Mouse (Mus musculus) olfactory bulb, adult 2 months (tissue): ENCODE measurements around the gene Bdkrb2. TPM values are rescaled to one million over a fixed set of nuclear protein-coding genes. Genes with fewer than 3 reads are reported as not detected.

Experiments
- H3K27ac ChIP-seq: fragments of 200-500 bp; 2 replicates; pipeline ENCODE4 v1.5.1; 2012; ENCODE audit warnings: low read depth, low read length; ENCODE audit not compliant: insufficient read depth
- H3K4me1 ChIP-seq: fragments of 200-500 bp; 2 replicates; pipeline ENCODE4 v1.6.1; 2012; ENCODE audit warnings: low read length; ENCODE audit not compliant: control insufficient read depth, insufficient read depth
- H3K4me3 ChIP-seq: fragments of 200-500 bp; 2 replicates; pipeline ENCODE4 v1.5.1; 2012; ENCODE audit warnings: mild to moderate bottlenecking, low read depth, low read length, moderate library complexity; ENCODE audit not compliant: insufficient read depth
- CTCF ChIP-seq: fragments of 200-500 bp; IDR thresholded peaks from 2 replicates; pipeline ENCODE4 v1.5.1; 2012; ENCODE audit warnings: low read depth, mild to moderate bottlenecking, low read length, moderate library complexity; ENCODE audit not compliant: insufficient read depth
- POLR2A ChIP-seq: fragments of 200-500 bp; IDR thresholded peaks from 2 replicates; pipeline ENCODE4 v1.6.1; 2012; ENCODE audit warnings: mild to moderate bottlenecking, low read depth, low read length, moderate library complexity; ENCODE audit not compliant: insufficient read depth
- WGBS: fragments of 180-500 bp; shearing (Covaris S2); methylation state at CpG from one replicate; pipeline ENCODE4 v1.1.7; 2018; 5-methylcytosine and 5-hydroxymethylcytosine counted together
- polyA plus RNA-seq: library from polyadenylated mRNA; stranded (reverse); fragments of >200 nt; gene quantifications from 2 replicates; pipeline ENCODE4 v1.2.4, GENCODE M21; 2012; ENCODE audit warnings: low replicate concordance; ENCODE audit not compliant: missing spikeins, insufficient read depth, insufficient read length

Gene Bdkrb2
- polyA plus RNA-seq, 1 experiment = not detected

- Histone ChIP-seq H3K4me1 (no peaks in the 10 kb centered on the region), H3K4me3 (no peak overlapping the region), H3K27ac (no peak overlapping the region)
- 65% methylated on average over 3 of the region's 3 CpGs for WGBS
- no peak for TF ChIP-seq POLR2A
- TF ChIP-seq CTCF = no peak
Measured at GRCm38 (mm10) chr12:105571867-105572266, 8.8 kb downstream of the Bdkrb2 start.

GRCm38 (mm10) chr12:105572622-105573021 is 9.6 kb downstream of the Bdkrb2 start:
- Histone ChIP-seq H3K4me3 (no peak overlapping the region), H3K4me1 (no peaks in the 10 kb centered on the region), H3K27ac (no peak overlapping the region)
- no peak for TF ChIP-seq CTCF
- 91% methylated on average over 2 of the region's 2 CpGs for WGBS

GRCm38 (mm10) chr12:105574356-105574755 is 11.3 kb downstream of the Bdkrb2 start:
- WGBS = 90% methylated on average over 4 of the region's 4 CpGs
- no peak overlapping the region for H3K4me3 ChIP-seq
- H3K27ac ChIP-seq = no peak overlapping the region
- no peak for TF ChIP-seq POLR2A
- TF ChIP-seq CTCF = no peak
- no peaks in the 10 kb centered on the region for H3K4me1 ChIP-seq

- Histone ChIP-seq H3K27ac (no peak overlapping the region), H3K4me3 (no peak overlapping the region), H3K4me1 (peaks cover 18% of the 10 kb centered on the region)
- WGBS = 80% methylated on average over 17 of the region's 17 CpGs
- TF ChIP-seq CTCF (no peak), POLR2A (no peak)
Measured at GRCm38 (mm10) chr12:105580490-105580889, 17.5 kb downstream of the Bdkrb2 start.

- no peak overlapping the region for H3K4me3 ChIP-seq
- H3K4me1 ChIP-seq = peaks cover 28% of the 10 kb centered on the region
- TF ChIP-seq CTCF = no peak
- TF ChIP-seq POLR2A = no peak
- 85% methylated on average over 9 of the region's 9 CpGs for WGBS
- no peak overlapping the region for H3K27ac ChIP-seq
Measured at GRCm38 (mm10) chr12:105582486-105582885, 19.5 kb downstream of the Bdkrb2 start.

- H3K4me1 ChIP-seq = peaks cover 28% of the 10 kb centered on the region
- no peak overlapping the region for H3K27ac ChIP-seq
- TF ChIP-seq POLR2A (no peak), CTCF (no peak)
- no peak overlapping the region for H3K4me3 ChIP-seq
- 27% methylated on average over 2 of the region's 2 CpGs for WGBS
Measured at GRCm38 (mm10) chr12:105583484-105583883, 20.5 kb downstream of the Bdkrb2 start.

GRCm38 (mm10) chr12:105584851-105585250 is 21.8 kb downstream of the Bdkrb2 start:
- TF ChIP-seq POLR2A = no peak
- peak; percentile 65; the same call in 1 of the 2 replicates for TF ChIP-seq CTCF
- Histone ChIP-seq H3K4me3 (no peak overlapping the region), H3K27ac (no peak overlapping the region; the same call in 1 of the 2 replicates), H3K4me1 (peaks cover 25% of the 10 kb centered on the region)
- WGBS = 33% methylated on average over 12 of the region's 12 CpGs

GRCm38 (mm10) chr12:105587526-105587925 is 24.5 kb downstream of the Bdkrb2 start:
- peaks cover 24% of the 10 kb centered on the region for H3K4me1 ChIP-seq
- WGBS = 80% methylated on average over 8 of the region's 8 CpGs
- no peak overlapping the region for H3K4me3 ChIP-seq
- TF ChIP-seq CTCF (no peak), POLR2A (no peak)
- H3K27ac ChIP-seq = no peak overlapping the region

- H3K4me1 ChIP-seq = peaks cover 9% of the 10 kb centered on the region
- H3K4me3 ChIP-seq = no peak overlapping the region
- WGBS = 83% methylated on average over 7 of the region's 7 CpGs
- H3K27ac ChIP-seq = no peak overlapping the region
- TF ChIP-seq POLR2A (no peak), CTCF (no peak)
Measured at GRCm38 (mm10) chr12:105590786-105591185, 27.8 kb downstream of the Bdkrb2 start.

GRCm38 (mm10) chr12:105592361-105592761 is 29.3 kb downstream of the Bdkrb2 start:
- 94% methylated on average over 23 of the region's 23 CpGs for WGBS
- TF ChIP-seq CTCF (no peak), POLR2A (no peak)
- no peak overlapping the region for H3K4me3 ChIP-seq
- H3K27ac ChIP-seq = no peak overlapping the region
- no peaks in the 10 kb centered on the region for H3K4me1 ChIP-seq
